Mouse (Mus musculus) T-helper 1 cell (primary cell): ENCODE results near the gene Ppp1r9a.

Experiments used
- in situ Hi-C: fragments of 300-600 bp; cut with MboI, MseI; formaldehyde crosslinking; loops from one replicate; pipeline ENCODE4 v1.15.1; 2025; ENCODE audit warnings: high pct_unique_total_duplicates

Gene Ppp1r9a

GRCm38 (mm10) chr6:5038140-5038749 is 135.5 kb downstream of the Ppp1r9a start:
- in situ Hi-C loops = no loop called here

DNA sequence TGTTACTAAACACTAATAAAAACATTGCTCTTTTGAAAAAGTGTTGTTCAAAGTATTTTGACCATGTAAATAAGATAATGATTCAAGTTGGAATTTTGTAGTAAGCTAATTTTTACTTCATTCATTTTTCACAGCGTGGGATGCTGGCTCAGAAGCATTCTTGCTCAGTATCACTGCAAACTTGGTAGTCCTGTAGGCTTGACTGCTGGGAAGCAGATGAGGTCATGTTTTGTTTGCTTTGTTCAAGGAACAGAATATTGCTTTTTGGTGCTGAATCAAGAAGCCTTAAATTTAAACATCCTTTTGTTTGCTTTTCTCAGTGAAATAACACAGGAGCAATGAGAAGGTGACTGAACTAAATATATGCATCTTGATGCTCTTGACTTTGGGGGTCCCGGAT is 136.6 kb downstream of the Ppp1r9a start:
- in situ Hi-C loops = no loop called here

DNA sequence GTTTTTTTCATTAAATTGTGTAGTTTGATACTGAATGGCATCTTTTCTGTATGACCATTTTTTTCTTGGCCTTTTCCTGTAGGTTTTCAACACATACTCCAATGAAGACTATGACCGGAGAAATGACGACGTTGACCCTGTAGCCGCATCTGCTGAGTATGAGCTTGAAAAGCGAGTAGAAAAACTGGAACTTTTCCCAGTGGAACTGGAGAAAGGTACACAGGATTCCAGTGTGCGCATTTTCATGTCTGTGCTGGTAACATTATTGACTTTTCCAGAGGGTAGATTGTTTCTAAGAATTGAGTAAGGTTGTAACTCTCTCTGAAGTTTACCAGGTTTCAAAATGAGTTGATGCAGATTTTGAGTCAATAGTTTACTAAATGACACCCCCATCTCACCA is 143.1 kb downstream of the Ppp1r9a start:
- in situ Hi-C loops = no loop called here

DNA sequence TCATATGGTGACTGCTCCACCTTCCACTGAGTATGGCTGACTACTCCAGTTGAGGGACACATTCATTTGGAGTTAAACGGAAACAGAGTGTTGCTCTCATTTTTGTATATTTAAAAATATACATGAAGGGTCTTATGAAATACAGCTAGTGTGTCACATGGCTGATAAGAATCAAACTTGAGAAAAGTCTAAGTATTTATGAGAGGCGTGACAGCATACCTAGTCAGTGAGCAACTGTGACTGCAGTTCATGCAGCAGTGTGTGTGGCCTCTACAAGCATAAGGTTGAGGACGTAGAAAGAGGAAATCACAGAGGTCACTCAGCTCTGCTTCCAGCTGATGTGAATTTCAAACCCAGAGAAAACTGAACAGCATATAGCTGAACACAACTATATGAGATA is 145.3 kb downstream of the Ppp1r9a start:
- in situ Hi-C loops = no loop called here

DNA sequence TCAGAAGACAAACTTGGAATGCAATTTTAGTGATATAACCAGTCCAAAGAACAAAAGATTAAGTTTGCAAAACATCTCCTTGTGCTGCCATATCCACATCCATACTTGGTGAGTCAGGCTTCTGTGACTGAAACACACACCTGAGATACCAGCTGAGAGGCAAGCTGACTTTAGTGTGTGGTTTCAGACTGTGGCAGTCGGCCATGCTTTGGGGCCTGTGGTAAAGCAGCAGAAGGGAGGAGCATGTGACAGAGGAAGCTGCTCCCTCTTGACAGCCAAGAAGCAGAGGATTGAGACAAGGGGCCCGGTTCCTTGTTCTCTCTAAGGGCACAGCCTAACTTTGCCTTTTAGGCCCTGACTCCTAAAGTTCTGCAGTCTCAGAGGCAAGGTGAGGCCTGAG is 149.6 kb downstream of the Ppp1r9a start:
- in situ Hi-C loops = no loop called here

DNA sequence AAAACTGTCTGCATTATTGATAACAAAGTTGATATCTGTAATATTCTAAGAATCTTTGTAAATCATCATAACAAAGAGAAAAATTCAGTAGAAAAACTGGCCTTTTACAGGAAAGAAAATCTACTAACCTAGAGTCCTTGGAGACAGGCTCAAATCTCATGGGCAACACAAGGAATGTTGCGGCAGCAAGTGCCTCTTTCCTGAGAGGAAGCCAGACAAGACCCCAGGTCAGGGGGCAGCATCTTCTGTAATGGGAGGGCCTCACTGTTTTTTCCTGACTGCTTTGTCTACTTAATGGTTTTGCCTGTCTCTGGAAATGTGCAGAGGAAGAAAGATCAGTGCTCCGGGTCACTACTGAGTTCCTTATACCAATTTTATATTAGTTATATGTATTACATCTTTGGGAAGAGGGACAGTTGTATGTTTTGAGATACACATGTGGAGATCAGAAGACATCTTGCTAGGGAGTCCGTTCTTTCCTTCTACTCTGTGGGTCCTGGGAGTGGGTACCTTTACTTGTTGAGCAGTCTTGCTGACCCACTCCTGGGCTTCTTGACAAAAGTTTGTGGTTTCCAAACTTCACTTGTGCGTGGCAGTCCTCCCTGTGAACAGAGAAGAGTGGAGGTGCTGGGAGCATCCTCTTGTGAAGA is 151.9 kb downstream of the Ppp1r9a start:
- in situ Hi-C loops = no loop called here

GRCm38 (mm10) chr6:5074736-5075135 is 172.0 kb downstream of the Ppp1r9a start:
- in situ Hi-C loops = no loop called here

DNA sequence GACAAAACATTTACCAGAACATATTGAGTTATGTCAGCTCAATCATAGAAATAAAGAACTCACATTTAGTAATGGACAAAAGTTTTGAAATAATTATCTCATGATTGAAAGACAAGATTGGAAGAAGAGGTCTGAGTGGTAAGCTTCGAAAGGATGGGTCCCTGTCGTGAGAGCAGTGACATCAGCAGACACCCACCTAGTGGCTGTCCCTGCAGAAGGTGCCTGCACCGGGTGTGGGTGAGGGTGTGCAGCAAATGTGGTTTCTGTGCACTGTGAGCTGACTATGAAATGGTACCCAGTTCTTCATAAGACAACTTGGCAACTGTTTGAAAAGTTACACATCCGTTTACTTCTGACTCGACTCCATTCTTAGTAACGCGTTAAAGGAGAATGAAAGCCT is 173.0 kb downstream of the Ppp1r9a start:
- in situ Hi-C loops = no loop called here

GRCm38 (mm10) chr6:5078009-5078408 is 175.3 kb downstream of the Ppp1r9a start:
- in situ Hi-C loops = no loop called here

DNA sequence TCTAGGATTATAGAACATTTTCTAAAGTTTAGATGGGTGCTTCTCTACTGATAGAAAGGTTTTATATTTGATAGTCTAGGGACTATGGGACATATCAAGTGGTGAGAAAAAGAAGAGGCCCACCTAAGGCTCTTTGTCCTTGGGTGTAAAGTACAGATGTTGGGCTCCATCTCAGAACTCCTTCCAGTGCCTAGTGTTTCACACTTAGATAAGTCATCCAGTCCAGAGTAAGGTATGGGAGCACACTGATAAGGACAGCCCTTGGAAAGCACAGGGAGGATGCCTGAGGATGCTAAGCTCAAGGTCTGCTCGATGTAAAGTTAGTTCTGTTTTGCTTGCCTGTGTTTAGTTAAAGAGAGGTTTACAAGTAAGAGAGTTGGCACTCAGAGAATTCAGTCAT is 176.4 kb downstream of the Ppp1r9a start:
- in situ Hi-C loops = no loop called here

- in situ Hi-C loops = no loop called here
Measured at GRCm38 (mm10) chr6:5080094-5080493, 177.4 kb downstream of the Ppp1r9a start.

GRCm38 (mm10) chr6:5080496-5080895 is 177.8 kb downstream of the Ppp1r9a start:
- in situ Hi-C loops = no loop called here

DNA sequence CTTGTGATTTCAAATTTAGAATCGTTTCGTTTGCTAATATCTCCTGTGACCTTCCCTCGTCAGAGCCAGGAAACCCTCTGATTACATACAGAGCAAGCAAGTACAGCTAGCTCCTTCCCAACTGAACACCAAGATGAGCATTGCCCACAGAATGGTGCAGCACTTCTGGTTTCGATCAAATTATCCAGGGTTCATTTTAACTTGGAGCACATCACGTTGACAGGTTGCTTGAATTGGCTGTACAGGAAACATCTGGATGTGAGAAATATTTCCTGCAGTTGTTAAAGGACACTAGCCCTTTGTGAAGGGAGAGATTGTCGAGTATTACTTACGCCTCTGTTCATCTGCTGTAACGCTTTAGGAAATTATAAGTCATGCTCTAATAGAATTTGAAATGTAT is 178.4 kb downstream of the Ppp1r9a start:
- in situ Hi-C loops = no loop called here

GRCm38 (mm10) chr6:5082144-5082543 is 179.4 kb downstream of the Ppp1r9a start:
- in situ Hi-C loops = no loop called here

- in situ Hi-C loops = no loop called here
Measured at GRCm38 (mm10) chr6:5082740-5083139, 180.0 kb downstream of the Ppp1r9a start.

DNA sequence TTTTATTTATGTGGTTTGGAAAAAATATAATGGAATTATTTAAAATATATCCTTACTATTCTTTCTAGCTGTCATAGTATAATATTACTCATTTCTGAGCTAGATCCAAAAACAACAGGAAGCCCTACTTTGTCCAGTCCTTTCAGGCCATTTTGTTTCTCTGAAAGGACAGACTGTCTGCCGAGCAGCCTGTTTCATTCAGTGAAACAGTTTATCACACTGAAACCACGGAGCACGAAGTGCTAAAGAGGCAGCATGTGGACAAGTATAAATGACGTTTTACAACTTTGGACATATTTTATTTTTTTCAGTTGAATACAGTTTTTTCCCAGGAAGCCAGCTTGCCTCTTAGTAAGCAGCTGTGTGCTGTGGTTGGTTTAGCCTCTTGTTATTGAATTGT is 181.2 kb downstream of the Ppp1r9a start:
- in situ Hi-C loops = no loop called here

GRCm38 (mm10) chr6:5091873-5092272 is 189.2 kb downstream of the Ppp1r9a start:
- in situ Hi-C loops = no loop called here

- in situ Hi-C loops = no loop called here
Measured at GRCm38 (mm10) chr6:5092795-5093194, 190.1 kb downstream of the Ppp1r9a start.

- in situ Hi-C loops = no loop called here
Measured at GRCm38 (mm10) chr6:5093516-5093915, 190.8 kb downstream of the Ppp1r9a start.

DNA sequence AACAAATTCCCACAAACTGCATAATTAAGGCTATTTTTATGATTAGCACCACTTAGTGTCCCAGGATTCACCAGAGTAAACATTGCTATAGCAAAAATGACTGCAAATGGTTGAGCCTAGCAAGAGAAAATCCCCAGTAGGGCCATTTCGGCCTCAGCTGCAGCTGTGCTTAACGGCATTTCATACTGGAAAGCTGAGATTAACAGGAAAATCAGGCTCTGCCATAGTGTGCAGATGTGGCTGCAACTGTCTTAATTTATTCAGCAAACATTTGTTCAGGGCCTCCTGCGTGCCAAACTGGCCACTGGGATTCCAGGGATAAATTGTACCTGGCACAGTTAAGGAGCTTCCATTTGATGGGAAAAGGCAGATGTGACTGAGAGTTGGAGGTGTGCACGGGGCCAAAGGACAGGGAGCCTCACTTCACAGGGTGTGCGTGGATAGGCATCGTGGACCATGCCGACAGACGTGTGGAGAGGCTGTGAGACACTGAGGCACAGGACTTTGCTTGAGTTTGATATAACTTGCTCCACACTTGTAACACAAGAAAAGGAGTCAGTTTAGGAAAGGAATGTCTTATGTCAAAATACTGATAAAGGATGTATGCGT is 192.8 kb downstream of the Ppp1r9a start:
- in situ Hi-C loops = no loop called here

DNA sequence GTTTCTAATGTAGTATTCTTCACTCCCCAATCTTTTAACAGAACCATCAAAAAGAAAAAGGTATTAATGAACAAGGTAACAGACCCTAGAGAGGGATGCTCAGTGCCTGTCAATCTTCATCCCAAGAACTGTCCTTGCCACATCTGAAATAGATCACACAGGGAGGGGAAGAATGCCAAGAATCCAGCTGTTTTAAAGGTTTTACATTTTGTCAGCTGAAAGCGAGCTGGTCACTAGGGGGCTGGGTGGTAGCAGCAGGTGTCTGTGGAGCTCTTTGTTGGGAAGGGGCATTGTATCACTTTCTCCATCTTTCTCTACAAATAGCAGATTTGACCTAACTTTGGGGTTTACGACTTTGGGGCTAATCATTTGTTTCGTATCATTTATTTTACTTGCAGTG is 194.6 kb downstream of the Ppp1r9a start:
- in situ Hi-C loops = no loop called here

DNA sequence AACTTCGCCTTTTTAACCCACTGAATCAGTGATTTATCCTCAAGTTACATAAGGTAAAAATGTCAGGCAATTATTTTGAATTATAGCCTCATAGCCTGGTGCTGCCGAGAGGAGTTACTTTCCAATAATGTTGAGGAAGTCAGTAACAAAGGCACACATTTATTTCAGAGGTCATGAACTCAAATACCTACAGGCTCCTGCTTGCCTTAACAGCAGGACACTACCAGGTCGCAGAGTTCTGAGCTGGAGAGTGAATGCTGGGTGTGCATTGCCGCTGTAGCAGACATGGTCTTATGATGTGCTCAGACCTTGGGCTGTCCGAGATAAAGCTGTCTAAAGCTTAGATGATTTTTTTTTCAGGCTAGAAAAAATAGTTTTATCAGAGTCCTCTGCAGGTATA is 196.6 kb downstream of the Ppp1r9a start:
- in situ Hi-C loops = no loop called here

- in situ Hi-C loops = loop anchor here (10.0 kb wide), 1 partner anchor 685 kb away; no protein-coding TSS in a partner anchor
Measured at GRCm38 (mm10) chr6:5099842-5100241, 197.1 kb downstream of the Ppp1r9a start.
